Mouse (Mus musculus): ENCODE data around the gene Gm17545.

Gene Gm17545

DNA sequence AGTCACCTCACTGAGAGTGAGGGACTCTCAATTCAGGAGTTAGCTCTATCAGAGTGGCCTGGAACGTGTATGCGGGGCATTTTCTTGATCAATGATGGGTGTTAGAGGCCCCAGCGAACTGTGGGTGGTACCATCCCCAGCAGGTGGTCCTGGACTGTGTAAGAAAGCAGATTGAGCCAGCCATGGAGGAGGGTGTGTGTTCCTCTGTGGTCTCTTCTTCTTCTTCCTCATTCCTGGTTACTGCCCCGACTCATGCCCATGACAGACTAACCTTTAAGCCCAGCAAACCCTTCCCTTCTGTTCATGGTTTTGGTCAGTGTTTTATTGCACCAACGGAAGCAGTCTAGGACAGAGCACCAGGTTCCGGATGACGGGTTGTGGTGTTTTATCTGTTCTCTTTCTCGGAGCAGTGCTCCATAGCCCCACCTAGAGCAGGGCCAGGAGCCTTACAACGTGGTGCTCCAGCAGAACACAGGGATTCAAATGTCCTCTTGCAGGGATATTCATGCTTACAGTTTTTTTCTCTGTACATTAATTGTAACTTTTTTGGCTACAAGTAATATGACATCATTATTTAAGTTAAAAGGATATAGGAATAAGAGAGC is 40.2 kb downstream of the Gm17545 start:
- no peak for DNase-seq (ENCODE audit: low read depth, low spot score)

DNA sequence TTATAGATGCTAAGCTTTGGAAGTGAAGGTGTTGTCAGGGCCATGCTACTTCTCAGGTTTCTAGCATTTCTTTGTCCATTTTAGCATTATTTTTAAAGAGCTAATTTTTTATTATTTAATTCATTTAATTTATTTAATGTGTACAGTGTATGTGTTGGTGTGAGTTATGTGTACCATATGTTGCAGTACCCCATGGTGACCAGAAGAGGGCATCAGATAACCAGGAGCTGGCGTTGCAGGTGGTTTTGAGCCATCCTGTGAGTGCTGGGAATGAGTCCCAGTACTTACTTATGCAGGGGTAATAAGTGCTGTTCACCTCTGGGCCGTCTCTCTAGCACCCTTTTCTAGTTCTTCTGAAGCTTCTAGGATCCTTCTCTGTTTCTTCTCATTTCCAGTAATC is 41.0 kb downstream of the Gm17545 start:
- DNase-seq (ENCODE audit: low read depth, low spot score): no peak

DNA sequence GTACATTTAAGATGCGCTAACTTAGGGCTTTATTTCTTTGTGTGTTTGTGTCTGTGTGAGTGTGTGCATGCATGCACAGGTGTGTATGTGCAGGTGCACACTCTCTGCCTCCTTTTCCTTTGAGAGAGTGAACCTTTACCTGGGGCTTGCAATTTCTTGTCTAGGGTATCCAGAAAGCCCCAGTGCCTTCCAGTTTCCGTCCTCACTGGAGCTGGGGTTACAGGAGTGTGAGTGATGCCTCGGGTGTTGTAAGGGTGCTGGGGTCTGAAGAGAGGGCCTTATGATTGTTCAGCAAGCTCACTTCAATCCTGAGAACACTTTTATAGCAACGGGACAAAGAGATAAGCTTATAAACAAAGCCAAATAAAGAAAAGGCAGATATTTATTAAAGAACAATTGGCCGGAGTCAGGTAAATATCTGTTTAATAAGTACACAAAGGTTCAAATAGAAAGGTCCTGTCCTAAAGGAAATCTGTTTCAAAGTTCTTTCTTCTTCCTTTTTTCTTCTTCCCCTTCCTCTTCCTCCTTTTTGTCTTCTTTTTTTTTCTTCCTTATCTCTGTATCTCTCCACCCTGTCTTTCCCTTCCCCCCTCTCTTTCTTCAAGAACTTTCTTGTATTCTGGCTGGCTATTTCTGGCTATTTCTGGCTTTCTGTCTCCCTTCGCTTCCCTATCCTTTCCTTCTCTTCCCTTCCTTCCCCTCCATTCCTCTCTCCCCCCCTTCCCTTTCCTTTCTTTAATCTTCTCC is 43.1 kb downstream of the Gm17545 start:
- no peak for DNase-seq (ENCODE audit: low read depth, low spot score)

DNA sequence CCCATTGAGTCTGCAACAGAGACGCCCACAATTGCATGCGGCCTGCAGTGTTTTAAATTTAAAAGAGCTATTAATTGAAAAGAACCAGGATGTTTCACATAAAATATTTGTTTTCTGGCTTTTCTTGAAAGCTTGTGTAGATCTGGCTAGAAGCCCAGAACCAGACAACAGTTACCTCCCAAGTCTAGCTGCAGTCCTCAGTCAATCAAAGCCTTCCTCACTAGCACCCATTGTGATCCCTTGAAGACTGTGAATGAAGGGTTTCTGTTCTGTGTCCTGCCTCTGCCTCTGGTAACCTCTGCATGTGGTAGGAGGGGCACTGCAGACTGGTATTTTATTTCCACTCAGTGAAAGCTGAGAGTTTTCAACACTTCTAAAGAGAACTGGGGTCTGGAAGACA is 48.9 kb downstream of the Gm17545 start:
- no peak for DNase-seq (ENCODE audit: low read depth, low spot score)

DNA sequence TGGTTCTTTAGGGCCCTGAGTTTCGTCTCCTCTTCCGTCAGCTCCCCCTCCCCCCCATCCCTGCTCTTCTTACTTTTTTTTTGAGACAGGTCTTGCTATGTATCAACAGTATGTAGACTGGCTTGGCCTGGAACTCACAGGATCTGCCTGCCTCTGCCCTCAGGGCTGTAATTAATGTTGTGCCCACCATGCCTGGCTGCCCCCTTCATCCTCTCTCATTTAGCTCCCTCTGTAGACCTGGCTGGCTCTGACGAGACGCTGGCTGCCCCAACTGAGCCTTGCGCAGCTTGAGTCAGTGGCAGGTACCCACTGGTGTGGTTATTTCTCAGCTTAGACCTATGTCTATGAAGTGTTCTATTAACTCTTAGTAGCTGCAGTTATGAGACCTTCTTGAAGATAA is 49.5 kb downstream of the Gm17545 start:
- no peak for DNase-seq (ENCODE audit: low read depth, low spot score)

DNA sequence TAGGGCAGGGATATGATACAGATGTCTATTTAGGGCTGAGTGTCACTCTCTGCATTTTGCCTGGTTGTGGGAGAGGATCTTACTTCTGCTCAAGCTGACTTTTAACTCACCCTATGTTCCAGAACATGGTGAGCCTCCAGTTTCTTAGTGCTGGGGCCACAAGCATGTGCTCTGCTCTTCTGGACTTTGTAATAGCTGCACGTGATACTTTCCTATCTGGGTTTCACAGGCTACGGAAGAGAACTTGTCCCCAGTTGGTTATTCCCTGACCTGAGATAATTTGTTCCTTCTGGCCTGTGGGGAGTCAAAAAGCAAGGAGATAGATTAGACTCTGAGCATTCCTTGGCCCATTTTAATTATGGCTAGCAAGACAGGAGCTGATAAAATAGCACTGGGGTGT is 51.5 kb downstream of the Gm17545 start:
- no peak for DNase-seq (ENCODE audit: low read depth, low spot score)

Data from c-Kit-negative CD71-positive TER-119-positive erythroid progenitor cells, embryonic 14.5 days (primary cell).